Mouse (Mus musculus) olfactory bulb, adult 2 months (tissue): ENCODE results near the gene Rbm26.

Experiments used
- CTCF ChIP-seq: fragments of 200-500 bp; IDR thresholded peaks from 2 replicates; pipeline ENCODE4 v1.5.1; 2012; ENCODE audit warnings: low read depth, mild to moderate bottlenecking, low read length, moderate library complexity; ENCODE audit not compliant: insufficient read depth
- POLR2A ChIP-seq: fragments of 200-500 bp; IDR thresholded peaks from 2 replicates; pipeline ENCODE4 v1.6.1; 2012; ENCODE audit warnings: mild to moderate bottlenecking, low read depth, low read length, moderate library complexity; ENCODE audit not compliant: insufficient read depth

GRCm38 (mm10) chr14:105098861-105099260, 78.3 kb downstream of the Rbm26 start:
- no peak for TF ChIP-seq CTCF
- no peak for TF ChIP-seq POLR2A
